Mouse (Mus musculus): ENCODE measurements around the gene Rnf10. TPM values are rescaled to one million over a fixed set of nuclear protein-coding genes. Genes with fewer than 3 reads are reported as not detected.
"Not testable (repeated sequence)": the region's sequence is repeated elsewhere in the genome, so short reads cannot be mapped to it uniquely, and the experiment has no call there.

Rnf10 gene
- total RNA-seq (2021), result 100 to 1,000 TPM; 238 to 248 TPM
- long read RNA-seq, experiment 1, transcript Rnf10-201 (17 exons, 3,106 nt), result minor isoform, 13 of 162 reads
- long read RNA-seq, experiment 1, transcript Rnf10-202 (17 exons, 3,112 nt), result major isoform, 103 of 162 reads
- long read RNA-seq, experiment 1, transcript Rnf10-203 (17 exons, 3,476 nt), result minor isoform, 10 of 162 reads
- long read RNA-seq, experiment 1, partial matches to known transcripts, result 22 of 162 reads
- long read RNA-seq, experiment 1, other reads (novel, unspliced or antisense), result 13 of 162 reads
- long read RNA-seq, experiment 2, transcript Rnf10-202 (17 exons, 3,112 nt), result major isoform, 134 of 218 reads
- long read RNA-seq, experiment 2, transcript Rnf10-201 (17 exons, 3,106 nt), result minor isoform, 18 of 218 reads
- long read RNA-seq, experiment 2, transcript Rnf10-203 (17 exons, 3,476 nt), result minor isoform, 9 of 218 reads
- long read RNA-seq, experiment 2, partial matches to known transcripts, result 24 of 218 reads
- long read RNA-seq, experiment 2, other reads (novel, unspliced or antisense), result 33 of 218 reads

DNA sequence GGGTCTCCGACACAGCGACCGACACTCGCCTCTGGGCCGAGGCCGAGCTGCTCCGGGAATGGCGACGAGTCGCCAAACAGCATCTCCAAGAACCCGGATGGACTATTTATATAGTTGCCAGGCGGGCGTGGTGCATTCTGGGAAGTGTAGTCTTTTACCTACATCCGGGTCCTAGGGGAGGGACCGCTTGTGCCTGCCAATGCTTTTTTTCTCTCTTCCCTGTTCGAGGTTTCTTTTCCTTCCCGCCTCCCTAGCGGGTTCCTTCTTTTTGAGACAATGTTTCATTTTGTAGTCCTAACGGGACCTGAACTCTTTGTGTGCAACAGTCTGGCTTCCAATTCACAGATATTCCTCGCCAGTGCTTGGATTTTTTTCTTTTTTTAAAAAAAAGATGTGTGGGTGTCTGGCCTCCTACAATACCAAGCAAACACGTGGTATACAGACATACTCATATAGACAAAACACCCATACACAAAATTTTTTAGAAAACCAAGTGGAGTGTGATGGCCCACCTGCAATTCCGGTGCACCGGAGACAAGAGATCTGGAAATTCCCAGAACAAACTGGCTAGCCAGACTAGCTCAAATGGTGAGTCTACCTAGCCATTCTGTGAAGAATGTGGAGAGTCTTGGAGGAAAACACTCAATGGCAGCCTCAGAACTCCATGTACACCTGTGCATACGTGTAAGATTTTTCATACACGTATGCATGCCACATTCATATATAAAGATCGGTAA lies at the start of gene Rnf10:
Rnf10 (minus strand) TSS at position 87 of the 737 bp plus-strand sequence.
- DNase-seq (ENCODE audit: low spot score in 2 of 2), result peak; percentile 97 to 99
- no peak for TF ChIP-seq CTCF (conservative IDR thresholded peaks at IDR 0.05)
- Histone ChIP-seq H3K27ac (peak within 1 kb of the TSS; percentile 96), H3K4me3 (peak within 1 kb of the TSS; percentile 78)

DNA sequence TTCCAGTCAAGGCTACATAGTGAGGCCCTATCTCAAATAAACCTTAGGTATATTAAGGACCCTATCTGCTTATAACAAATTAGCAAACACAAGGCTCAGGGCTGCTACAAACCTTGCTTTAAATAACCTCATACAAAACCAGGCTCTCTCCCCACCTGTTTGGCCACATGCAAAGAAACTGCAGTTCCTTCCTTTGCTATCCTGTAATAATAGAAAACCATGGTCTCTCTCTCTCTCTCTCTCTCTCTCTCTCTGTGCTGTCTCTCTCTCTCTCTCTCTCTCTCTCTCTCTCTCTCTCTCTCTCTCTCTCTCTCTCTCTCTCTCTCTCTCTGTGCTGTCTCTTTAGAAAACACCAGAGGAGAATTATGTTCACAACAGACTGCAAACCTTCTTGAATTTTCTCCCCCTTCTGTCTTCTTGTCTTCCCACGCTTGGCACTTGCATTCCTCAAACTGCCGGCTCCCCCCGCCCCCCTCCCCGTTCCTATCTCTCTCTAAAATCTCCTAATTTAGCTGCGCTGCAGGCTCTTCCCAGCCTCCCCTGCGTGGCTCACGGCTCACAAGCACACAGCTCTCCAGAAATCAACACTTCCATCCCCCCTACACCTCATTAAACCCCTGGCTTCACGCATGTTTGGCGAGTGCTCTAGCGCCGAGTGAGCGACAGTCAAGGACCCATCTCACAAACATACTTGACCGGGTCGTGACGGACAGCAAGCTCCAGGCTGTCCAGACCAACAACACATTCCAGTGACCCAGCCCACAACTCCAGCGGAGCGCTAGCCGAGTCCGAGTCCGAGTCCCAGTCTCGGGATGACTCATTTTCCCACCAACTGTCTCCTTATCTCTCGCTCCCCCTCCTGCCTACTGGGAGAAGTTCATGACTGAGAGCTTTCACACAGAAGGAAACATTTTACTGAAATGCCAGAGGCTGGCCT lies 46.6 kb upstream of the Rnf10 start:
- peak overlapping the region; percentile 56 for H3K4me3 ChIP-seq
- DNase-seq (ENCODE audit: low spot score in 2 of 2), result peak; percentile 64 to 81
- peak; percentile 71 for TF ChIP-seq CTCF (conservative IDR thresholded peaks at IDR 0.05)
- H3K27ac ChIP-seq, result peak overlapping the region; percentile 92

DNA sequence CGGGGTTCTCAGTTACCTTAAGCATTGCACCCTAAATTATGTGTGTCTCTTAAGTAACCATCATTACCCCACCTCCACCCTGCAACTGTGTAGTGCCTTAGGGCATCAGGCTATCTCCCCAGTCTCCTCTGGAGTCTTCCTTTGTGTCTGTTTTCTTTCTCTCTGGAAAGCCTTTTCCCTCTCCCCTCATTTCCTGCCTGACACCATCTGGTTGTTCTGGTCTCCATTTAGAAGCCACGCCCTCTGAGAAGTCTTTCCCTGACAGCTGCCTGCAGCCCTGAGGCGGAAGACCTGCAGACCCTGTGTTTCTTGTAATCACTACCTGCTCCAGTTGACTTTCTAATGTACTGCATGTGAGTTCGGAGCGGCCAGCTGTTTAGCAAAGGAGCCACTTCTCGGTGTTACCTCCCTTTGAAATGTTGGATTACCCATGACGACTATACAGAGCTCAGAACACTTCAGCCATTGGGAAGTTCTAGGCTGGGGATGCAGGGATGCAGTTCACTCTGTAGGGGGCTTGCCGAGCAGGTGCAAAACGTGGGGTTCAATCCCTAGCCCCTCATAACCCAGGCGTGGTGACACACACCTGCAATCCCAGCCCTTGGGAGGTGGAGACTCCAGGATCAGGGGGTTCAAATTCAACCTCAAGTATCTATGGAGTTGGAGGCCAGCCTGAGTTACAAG lies 45.1 kb upstream of the Rnf10 start:
- 0 out of 2 replicates have a peak, but pooled peaks have one; percentile 9 for TF ChIP-seq CTCF (conservative IDR thresholded peaks at IDR 0.05)
- no peak for DNase-seq (ENCODE audit: low spot score in 2 of 2)
- Histone ChIP-seq H3K27ac (peak overlapping the region; percentile 92), H3K4me3 (no peak overlapping the region)

DNA sequence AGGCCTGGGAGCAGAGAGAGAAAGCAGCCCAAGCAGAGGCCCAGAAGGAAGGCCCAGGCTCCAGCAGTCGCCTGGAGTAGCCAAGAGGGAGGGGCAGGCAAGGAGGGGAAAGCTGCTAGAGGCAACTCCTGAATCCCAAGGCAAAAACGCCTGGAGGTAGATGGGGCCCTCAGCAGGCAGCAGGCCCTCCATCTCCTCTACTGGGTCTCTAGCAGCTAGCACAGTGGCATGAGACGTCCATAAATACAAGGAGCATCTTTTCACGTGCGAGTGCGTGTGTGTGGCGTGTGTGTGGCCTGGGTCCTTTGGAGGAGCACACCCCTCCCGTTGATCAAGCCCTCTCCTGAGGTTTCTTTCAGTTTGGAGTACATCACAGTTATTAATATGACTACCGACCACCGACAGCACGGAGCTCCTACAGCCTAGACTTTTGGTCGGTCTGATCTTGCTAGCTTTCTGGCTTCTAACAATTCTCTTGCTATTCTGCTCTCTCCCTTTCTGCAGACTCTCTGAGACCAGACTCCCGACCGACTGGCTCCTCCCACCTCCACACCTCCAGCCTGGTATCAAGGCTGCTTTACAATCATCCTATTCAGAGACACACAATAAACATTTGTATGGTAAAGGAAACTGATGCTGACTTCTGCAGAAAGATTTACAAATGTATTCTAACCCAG lies 44.4 kb upstream of the Rnf10 start:
- DNase-seq (ENCODE audit: low spot score in 2 of 2), result no peak
- Histone ChIP-seq H3K27ac (peak overlapping the region; percentile 92), H3K4me3 (no peak overlapping the region)
- TF ChIP-seq CTCF (conservative IDR thresholded peaks at IDR 0.05), result no peak

DNA sequence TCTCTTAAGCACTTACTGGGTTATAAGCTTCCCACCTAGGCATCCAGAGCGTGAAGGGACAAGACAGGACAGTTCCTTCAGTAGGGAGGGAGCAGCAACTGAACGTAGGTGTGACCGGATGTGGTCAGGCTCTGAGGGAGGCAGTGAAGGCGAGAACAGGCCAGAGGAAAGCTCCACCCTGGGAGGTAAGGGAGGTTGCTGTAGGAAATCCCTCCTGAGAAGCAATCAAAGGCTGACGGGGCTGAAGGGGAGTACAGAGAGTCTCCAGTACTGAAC lies 40.9 kb upstream of the Rnf10 start:
- Histone ChIP-seq H3K4me3 (no peak overlapping the region), H3K27ac (no peak overlapping the region)
- no peak for TF ChIP-seq CTCF (conservative IDR thresholded peaks at IDR 0.05)
- DNase-seq (ENCODE audit: low spot score in 2 of 2), result no peak

DNA sequence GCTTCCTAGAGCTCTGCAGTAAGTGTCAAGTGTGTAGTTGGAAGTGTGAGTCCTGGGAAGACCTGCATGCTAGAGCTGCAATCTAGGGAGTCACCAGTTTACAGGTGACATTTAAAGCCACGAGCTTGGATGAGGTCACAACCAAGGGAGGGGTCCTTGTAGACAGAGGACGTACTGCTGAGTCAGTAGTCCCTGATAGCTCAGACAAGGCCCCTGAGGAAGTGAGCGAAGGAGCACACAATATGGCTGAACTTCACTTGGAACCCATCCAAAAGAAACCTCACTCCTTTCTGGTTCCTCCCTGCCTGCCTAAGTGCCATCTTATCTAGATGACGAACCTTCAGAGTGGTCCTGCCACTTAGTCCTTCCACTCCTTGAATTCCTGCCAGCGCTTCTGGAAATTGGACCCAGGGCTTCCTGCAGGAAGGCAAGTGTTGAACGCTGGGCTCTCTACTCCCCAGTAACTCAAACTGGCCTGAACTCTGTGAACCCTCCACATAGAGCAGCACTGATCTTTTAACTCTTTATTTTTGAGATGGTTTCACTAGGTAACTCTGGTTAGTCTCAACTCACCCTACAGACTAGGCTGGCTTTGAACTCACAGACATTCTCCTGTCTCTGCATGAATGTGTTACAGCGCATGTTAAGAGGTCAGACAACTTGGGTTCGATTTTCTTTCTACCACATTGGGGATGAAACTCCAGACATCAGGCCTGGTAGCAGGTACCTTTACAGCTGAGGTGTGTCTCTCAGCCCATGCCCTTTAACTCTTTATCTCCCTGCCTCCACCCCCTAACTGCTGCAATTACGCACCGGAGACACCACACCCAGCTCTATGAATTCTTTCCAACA lies 40.3 kb upstream of the Rnf10 start:
- Histone ChIP-seq H3K27ac (no peak overlapping the region), H3K4me3 (no peak overlapping the region)
- TF ChIP-seq CTCF (conservative IDR thresholded peaks at IDR 0.05), result no peak
- DNase-seq (ENCODE audit: low spot score in 2 of 2), result no peak

DNA sequence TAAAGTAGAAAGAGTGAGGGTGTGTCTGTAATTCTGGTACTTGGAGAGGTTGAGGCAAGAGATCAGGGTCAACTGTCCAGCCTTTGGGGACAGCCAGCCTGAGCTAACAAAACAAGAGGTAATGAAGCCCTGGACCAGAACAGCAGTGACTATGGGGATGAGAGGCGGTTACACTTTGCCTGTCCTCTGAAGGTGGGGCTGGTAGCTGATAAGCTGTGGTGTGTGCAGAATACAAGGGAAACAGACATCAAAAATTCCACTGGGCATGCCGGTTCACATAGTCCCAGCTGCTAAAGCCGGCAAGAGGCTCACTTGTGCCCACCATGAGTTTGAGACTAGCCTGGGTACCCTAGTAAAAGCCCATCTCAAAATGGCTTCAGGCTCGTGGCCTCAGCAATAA lies 39.7 kb upstream of the Rnf10 start:
- Histone ChIP-seq H3K4me3 (no peak overlapping the region), H3K27ac (no peak overlapping the region)
- DNase-seq (ENCODE audit: low spot score in 2 of 2), result no peak
- TF ChIP-seq CTCF (conservative IDR thresholded peaks at IDR 0.05), result no peak

DNA sequence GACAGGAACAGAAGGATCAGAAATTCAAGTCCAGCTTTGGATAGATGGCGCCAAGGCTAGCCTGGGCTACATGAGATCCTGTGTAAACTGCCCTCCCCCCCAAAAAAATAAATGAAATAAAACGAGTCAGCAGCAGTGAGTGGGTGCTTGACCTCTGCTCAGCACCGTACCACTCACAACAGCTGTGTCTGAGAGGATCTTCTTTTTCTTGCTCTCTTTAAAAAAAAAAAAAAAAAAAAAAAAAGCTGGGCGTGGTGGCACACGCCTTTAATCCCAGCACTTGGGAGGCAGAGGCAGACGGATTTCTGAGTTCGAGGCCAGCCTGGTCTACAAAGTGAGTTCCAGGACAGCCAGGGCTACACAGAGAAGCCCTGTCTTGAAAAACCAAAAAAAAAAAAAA lies 29.5 kb upstream of the Rnf10 start:
- H3K4me3 ChIP-seq; DNase-seq (ENCODE audit: low spot score in 2 of 2); H3K27ac ChIP-seq: not testable (repeated sequence)

DNA sequence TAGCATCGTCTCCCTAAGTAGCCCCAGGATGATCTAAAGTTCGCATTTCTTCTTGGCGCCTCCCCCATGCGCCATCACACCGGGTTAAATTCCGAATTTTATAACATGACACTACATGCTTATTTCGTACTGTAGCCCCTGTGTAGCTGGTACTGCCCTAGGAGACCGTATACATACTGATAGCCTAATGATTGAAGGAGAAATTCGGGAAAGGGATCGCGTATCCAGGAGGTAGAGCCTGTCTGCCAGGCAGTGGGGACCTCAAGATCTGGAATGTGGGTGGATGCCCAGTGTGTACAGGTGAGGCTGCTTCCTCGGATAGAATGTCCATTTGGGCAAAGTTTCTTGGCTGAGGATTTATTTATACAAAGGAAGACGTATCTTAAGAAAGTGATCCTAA lies 28.9 kb upstream of the Rnf10 start:
- TF ChIP-seq CTCF (conservative IDR thresholded peaks at IDR 0.05), result no peak
- DNase-seq (ENCODE audit: low spot score in 2 of 2), result no peak
- Histone ChIP-seq H3K4me3 (peak overlapping the region; percentile 77), H3K27ac (peak overlapping the region; percentile 84)

DNA sequence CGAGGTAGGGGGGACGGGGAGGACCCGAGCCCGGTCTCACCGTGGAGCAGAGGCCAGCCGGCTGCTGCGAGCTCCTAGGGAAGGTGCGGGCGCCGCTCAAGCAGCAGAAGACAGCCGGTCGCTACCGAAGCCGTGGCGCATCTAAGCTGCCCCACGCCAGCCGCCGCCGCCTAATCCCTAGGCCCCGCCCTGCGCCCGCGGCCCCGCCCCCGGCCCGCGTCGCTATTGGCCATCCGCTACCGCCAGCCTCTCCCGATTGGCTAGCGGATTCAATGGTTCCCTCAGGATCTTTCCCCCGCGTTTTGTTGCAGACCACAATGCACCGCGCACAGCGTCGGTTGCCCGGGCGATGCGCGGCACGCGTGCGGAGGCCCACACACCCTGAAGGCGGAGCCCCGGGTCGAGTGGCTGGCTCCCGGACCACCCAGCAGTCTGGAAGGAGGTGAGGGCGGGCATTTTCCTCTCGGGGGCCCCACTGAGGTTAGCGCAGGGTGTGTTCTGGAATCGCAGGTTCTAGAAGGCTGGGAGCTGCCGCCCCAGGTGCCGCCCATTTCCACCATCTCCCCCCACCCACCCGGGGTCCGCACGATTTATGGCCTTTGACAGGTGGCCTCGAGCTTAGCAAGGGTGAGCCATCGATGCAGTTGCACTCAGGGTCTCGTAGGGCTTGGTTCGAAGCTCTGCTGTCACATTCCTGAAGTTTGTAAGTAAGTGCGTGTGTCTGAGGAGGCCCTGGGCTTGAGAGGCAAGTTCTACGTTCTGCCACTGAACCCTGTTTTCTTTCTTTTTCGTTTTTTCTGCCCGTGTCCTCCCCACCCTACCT lies 28.3 kb upstream of the Rnf10 start, which contains the start of gene Dynll1:
Dynll1 (minus strand) TSS at position 208 of the 823 bp plus-strand sequence.
- H3K27ac ChIP-seq, result peak within 1 kb of the TSS; percentile 93
- DNase-seq (ENCODE audit: low spot score in 2 of 2), result peak; percentile 98 to 100
- no peak for TF ChIP-seq CTCF (conservative IDR thresholded peaks at IDR 0.05)

More for the DNA sequence above, 28.3 kb upstream of the Rnf10 start, which contains the start of gene Dynll1:
- peak within 1 kb of the TSS; percentile 77 for H3K4me3 ChIP-seq

Measured in layer of hippocampus, adult 2 months (tissue).